Mouse (Mus musculus) ZHBTc4 (cell line): ENCODE data around the gene Olfr547.
"Not testable (repeated sequence)": the region's sequence is repeated elsewhere in the genome, so short reads cannot be mapped to it uniquely, and the experiment has no call there.

ENCODE experiments used
- DNase-seq: peaks from one replicate; pipeline ENCODE4 v3.0.0-alpha.2; 2011; ENCODE audit warnings: low read depth, low spot score

The Olfr547 gene

GRCm38 (mm10) chr7:102534449-102534848 is at the start of gene Olfr547:
TSS of gene Olfr547 (plus strand) at chr7:102534749.
- DNase-seq, result no peak

- not testable (repeated sequence) for DNase-seq
Observed at GRCm38 (mm10) chr7:102484766-102485165, 49.8 kb upstream of the Olfr547 start.

- DNase-seq, result no peak
Observed at GRCm38 (mm10) chr7:102486105-102486504, 48.4 kb upstream of the Olfr547 start.

- DNase-seq, result no peak
Observed at GRCm38 (mm10) chr7:102488161-102488560, 46.4 kb upstream of the Olfr547 start, which contains the start of gene Olfr544. TSS of gene Olfr544 (minus strand) at chr7:102488313.

- not testable (repeated sequence) for DNase-seq
Observed at GRCm38 (mm10) chr7:102494416-102494815, 40.1 kb upstream of the Olfr547 start.

GRCm38 (mm10) chr7:102499473-102499872 is 35.1 kb upstream of the Olfr547 start, which contains the start of gene Olfr545:
TSS of gene Olfr545 (minus strand) at chr7:102499573.
- DNase-seq, result no peak

GRCm38 (mm10) chr7:102501986-102502385 is 32.6 kb upstream of the Olfr547 start:
- DNase-seq, result no peak

GRCm38 (mm10) chr7:102506848-102507247 is 27.7 kb upstream of the Olfr547 start:
- peak; percentile 81 for DNase-seq

GRCm38 (mm10) chr7:102508066-102508465 is 26.5 kb upstream of the Olfr547 start:
- DNase-seq, result no peak

GRCm38 (mm10) chr7:102508666-102509065 is 25.9 kb upstream of the Olfr547 start:
- no peak for DNase-seq

GRCm38 (mm10) chr7:102509726-102510125 is 24.8 kb upstream of the Olfr547 start:
- no peak for DNase-seq

GRCm38 (mm10) chr7:102511927-102512326 is 22.6 kb upstream of the Olfr547 start:
- DNase-seq, result no peak

- DNase-seq, result peak; percentile 95
Observed at GRCm38 (mm10) chr7:102512814-102513435, 21.6 kb upstream of the Olfr547 start.

GRCm38 (mm10) chr7:102514144-102514543 is 20.4 kb upstream of the Olfr547 start:
- DNase-seq, result no peak

- DNase-seq, result no peak
Observed at GRCm38 (mm10) chr7:102516261-102517050, 18.1 kb upstream of the Olfr547 start.

GRCm38 (mm10) chr7:102517051-102517335 is 17.6 kb upstream of the Olfr547 start:
- DNase-seq, result no peak

GRCm38 (mm10) chr7:102529052-102529451 is 5.5 kb upstream of the Olfr547 start:
- no peak for DNase-seq

GRCm38 (mm10) chr7:102540596-102540995 is 6.0 kb downstream of the Olfr547 start, which contains the start of gene Olfr548-ps1:
TSS of gene Olfr548-ps1 (plus strand) at chr7:102540896.
- no peak for DNase-seq

GRCm38 (mm10) chr7:102541251-102541650 is 6.7 kb downstream of the Olfr547 start:
- peak; percentile 44 for DNase-seq

GRCm38 (mm10) chr7:102549570-102549969 is 15.0 kb downstream of the Olfr547 start, which contains the start of gene Olfr549:
TSS of gene Olfr549 (plus strand) at chr7:102549870.
- no peak for DNase-seq

GRCm38 (mm10) chr7:102553279-102553678 is 18.7 kb downstream of the Olfr547 start:
- DNase-seq, result no peak

- peak; percentile 86 for DNase-seq
Observed at GRCm38 (mm10) chr7:102564999-102565997, 30.7 kb downstream of the Olfr547 start, which contains the start of gene Trim21. TSS of gene Trim21 (minus strand) at chr7:102565486.
